Mouse (Mus musculus): ENCODE measurements around the gene Cfap69. TPM values are rescaled to one million over a fixed set of nuclear protein-coding genes. Genes with fewer than 3 reads are reported as not detected.

The Cfap69 gene
- polyA plus RNA-seq, 1 experiment from 2014 or later = 1.3 TPM

DNA sequence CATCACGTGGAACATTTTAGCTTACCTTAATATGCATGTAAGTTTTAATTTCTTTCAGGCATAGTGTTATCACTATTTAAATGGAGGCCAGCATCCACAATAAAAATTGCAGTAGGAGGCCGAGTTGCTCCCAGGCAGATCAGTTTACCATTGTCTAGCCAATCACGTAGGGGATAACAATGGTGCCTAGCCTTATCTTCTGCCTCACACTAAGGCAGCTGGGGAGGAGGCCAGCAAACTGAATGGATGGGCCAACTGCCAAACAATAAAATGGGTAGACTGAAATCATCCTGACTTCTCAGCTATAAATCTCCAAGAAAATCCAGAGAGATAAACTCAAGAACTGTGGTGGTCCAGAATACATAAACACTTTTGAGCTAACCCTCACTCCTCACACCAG, 124.3 kb downstream of the Cfap69 start:
- Histone ChIP-seq H3K4me2 (replicated peaks) (no peak overlapping the region), H3K27ac (no peak overlapping the region), H3K9ac (no peak overlapping the region), H3K27me3 (replicated peaks) (no peaks in the 10 kb centered on the region), H3K9me3 (no peaks in the 10 kb centered on the region), H3K4me1 (replicated peaks) (no peaks in the 10 kb centered on the region), H3K4me3 (replicated peaks) (no peak overlapping the region), H3K36me3 (peaks cover 14% of the 10 kb centered on the region; the same call in 1 of the 2 replicates)
- 73% methylated on average over 3 of the region's 3 CpGs for WGBS
- no peak for ATAC-seq

DNA sequence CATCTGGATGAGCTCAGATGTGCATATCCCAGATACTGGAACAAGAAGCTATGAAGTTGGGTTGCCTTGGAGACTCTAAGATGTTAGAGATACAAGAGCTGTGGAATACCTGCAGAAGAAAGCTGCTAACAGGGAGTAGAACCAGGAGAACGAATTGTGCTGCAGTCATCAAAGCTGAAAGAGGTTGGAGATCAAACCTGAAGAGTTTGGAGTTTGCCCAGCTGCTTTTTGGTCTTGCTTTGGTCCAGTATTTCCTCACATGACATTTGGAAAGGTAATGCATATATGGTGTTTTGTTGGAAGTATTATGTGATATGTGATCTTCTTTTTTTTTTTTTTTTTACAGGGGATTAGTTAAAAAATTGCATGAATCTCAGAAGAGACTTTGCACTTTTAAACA, 127.9 kb downstream of the Cfap69 start:
- Histone ChIP-seq H3K9me3 (no peaks in the 10 kb centered on the region), H3K4me1 (replicated peaks) (no peaks in the 10 kb centered on the region), H3K4me3 (replicated peaks) (no peak overlapping the region), H3K27ac (no peak overlapping the region), H3K27me3 (replicated peaks) (no peaks in the 10 kb centered on the region), H3K4me2 (replicated peaks) (no peak overlapping the region), H3K36me3 (peaks cover 3% of the 10 kb centered on the region; the same call in 1 of the 2 replicates), H3K9ac (no peak overlapping the region)
- ATAC-seq = no peak
- 84% methylated on average over 1 of the region's 1 CpGs for WGBS

- H3K9me3 ChIP-seq = no peaks in the 10 kb centered on the region
- no peak overlapping the region for H3K27ac ChIP-seq
- ATAC-seq = peak; percentile 79
- no peak overlapping the region for H3K9ac ChIP-seq
- H3K4me3 ChIP-seq (replicated peaks) = no peak overlapping the region
- H3K27me3 ChIP-seq (replicated peaks) = no peaks in the 10 kb centered on the region
- H3K36me3 ChIP-seq = no peaks in the 10 kb centered on the region; the same call in 1 of the 2 replicates
- 63% methylated on average over 3 of the region's 3 CpGs for WGBS
- no peak overlapping the region for H3K4me2 ChIP-seq (replicated peaks)
- no peaks in the 10 kb centered on the region for H3K4me1 ChIP-seq (replicated peaks)
These were observed 130.2 kb downstream of the Cfap69 start for GRCm38 (mm10) chr5:5533656-5534420.

Other genes starting within 250 kb of the Cfap69 start
- 15.0 and 16.6 TPM in 2 replicates for gene Cdk14, start 243.9 kb downstream of the Cfap69 start, polyA plus RNA-seq (2015; fragmentation: Nextera tagmentation; extraction: Ambion mirVana)
- gene 1700015F17Rik, start 185.1 kb downstream of the Cfap69 start, polyA plus RNA-seq (2015; fragmentation: Nextera tagmentation; extraction: Ambion mirVana) = not detected in 2 replicates
- 23.9 and 24.2 TPM in 2 replicates for gene Cldn12, start 149.3 kb downstream of the Cfap69 start, polyA plus RNA-seq (2015; fragmentation: Nextera tagmentation; extraction: Ambion mirVana)
- gene Gtpbp10, start 104.7 kb downstream of the Cfap69 start, polyA plus RNA-seq (2015; fragmentation: Nextera tagmentation; extraction: Ambion mirVana) = 29.2 and 32.5 TPM in 2 replicates
- gene Gm8773, start 90.4 kb downstream of the Cfap69 start, polyA plus RNA-seq (2015; fragmentation: Nextera tagmentation; extraction: Ambion mirVana) = 2.0 and 2.2 TPM in 2 replicates
- 7.8 and 9.5 TPM in 2 replicates for gene Steap2, start 30.3 kb upstream of the Cfap69 start, polyA plus RNA-seq (2015; fragmentation: Nextera tagmentation; extraction: Ambion mirVana)
- 5.7 and 6.5 TPM in 2 replicates for gene Steap1, start 85.1 kb upstream of the Cfap69 start, polyA plus RNA-seq (2015; fragmentation: Nextera tagmentation; extraction: Ambion mirVana)

All from intestine, embryonic 15.5 days (tissue).